Mouse (Mus musculus): ENCODE measurements around the gene Txk.
A peak's percentile ranks its signal among the peaks of the same experiment; 100 is the strongest.

- TF ChIP-seq CTCF (IDR thresholded peaks at IDR 0.05 in 2 of 3, conservative IDR thresholded peaks at IDR 0.05 in 1 of 3; ENCODE audit: control insufficient read depth in 1 of 3, insufficient read depth in 1 of 3, low read depth in 2 of 3, low read length in 3 of 3, poor library complexity in 1 of 3, severe bottlenecking in 1 of 3) (peak in 1 of 3 experiments; percentile 16; a peak in 2 of 6 replicates), GATA1 (IDR thresholded peaks at IDR 0.05; ENCODE audit: low read depth, low read length) (no peak), NELFE (IDR thresholded peaks at IDR 0.05; ENCODE audit: low read depth, low read length) (no peak), E2F4 (IDR thresholded peaks at IDR 0.05; ENCODE audit: borderline replicate concordance, low read depth, low read length) (no peak), ZKSCAN1 (IDR thresholded peaks at IDR 0.05; ENCODE audit: low read depth, low read length) (no peak), TBP (IDR thresholded peaks at IDR 0.05; ENCODE audit: low read depth, low read length) (no peak), UBTF (IDR thresholded peaks at IDR 0.05; ENCODE audit: borderline replicate concordance, insufficient read depth, low read depth, low read length) (no peak), GABPA (IDR thresholded peaks at IDR 0.05; ENCODE audit: low read depth, low read length) (no peak), TAL1 (IDR thresholded peaks at IDR 0.05; ENCODE audit: low read length) (no peak), POLR2A (IDR thresholded peaks at IDR 0.05; ENCODE audit: control insufficient read depth in 1 of 2, insufficient read depth in 1 of 2, low read depth in 1 of 2, low read length in 2 of 2, poor library complexity in 1 of 2) (no peak), EP300 (IDR thresholded peaks at IDR 0.05; ENCODE audit: low read depth in 1 of 2, low read length in 2 of 2) (no peak), MAX (IDR thresholded peaks at IDR 0.05; ENCODE audit: low read length) (no peak), CHD1 (IDR thresholded peaks at IDR 0.05; ENCODE audit: low read depth, low read length) (no peak)
Measured at GRCm38 (mm10) chr5:72785451-72785850, 32.9 kb upstream of the Txk start.
